Mouse (Mus musculus) T-helper 17 cell (primary cell): ENCODE data around the gene Glis1.

Experiments used
- in situ Hi-C, 2 experiments: fragments of 300-600 bp; cut with MboI, MseI; formaldehyde crosslinking; loops; 1 replicate in 1 of 2; 2 replicates in 1 of 2; pipeline ENCODE4 v1.15.1; 2025; ENCODE audit warnings: high pct_unique_total_duplicates in 2 of 2

Glis1 gene

DNA sequence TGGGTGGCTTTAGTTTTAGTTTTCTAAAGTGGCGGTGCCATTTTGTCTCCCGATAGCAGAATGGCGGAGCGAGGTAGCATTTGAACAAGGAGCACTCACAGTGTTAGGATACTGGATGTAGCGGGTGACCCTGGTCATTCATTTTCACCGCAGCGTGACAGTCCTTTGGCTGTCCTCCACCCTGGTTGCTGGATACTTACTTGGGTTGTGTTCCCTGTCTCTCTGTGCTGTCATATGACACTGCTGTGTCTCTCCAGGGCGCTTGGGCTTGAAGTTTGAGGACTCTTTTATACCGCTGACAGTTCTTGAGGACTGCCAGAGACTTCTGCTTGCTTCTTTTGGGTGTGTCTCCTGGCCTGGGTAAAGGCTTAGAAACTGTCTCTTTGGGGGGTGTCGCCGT is 80.6 kb downstream of the Glis1 start:
- in situ Hi-C loops: no loop called here

DNA sequence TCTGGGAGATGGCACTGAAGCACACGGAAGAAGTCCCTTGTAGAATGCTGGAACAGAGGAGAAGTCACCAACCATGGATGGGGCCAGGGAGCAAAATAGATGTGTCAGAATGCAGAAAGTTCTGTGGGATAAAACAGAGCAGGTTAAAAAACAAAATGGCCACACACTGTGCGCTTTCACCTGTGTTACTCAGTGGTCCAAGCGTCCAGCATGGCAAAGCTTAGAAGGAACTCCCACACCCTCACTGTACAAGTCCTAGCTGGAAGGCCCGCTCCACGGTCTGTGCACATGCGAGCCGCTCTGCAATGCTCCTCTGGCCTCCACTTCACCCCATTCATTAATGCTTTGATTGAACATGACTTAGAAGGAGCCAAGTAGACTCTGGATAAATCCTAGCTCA is 81.2 kb downstream of the Glis1 start:
- in situ Hi-C loops: no loop called here

DNA sequence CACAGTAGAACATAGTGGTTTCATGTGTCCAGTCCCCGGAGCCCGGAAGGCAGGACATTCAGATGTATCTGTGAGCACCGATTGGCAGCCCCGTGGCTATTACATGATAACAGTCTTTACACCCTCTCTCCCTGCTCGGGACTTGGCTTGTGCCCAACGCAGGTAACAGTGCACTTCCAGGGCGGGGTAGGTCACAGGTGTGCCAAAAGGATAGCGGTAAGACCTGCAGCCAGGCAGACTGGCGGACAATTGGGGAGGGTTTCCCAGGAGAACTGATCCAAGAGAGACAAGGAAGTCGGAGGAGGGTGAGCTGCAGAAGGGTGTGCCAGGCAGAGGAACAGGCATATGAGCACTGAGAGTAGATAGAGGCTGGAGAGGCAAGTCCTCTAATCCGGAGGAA is 84.4 kb downstream of the Glis1 start:
- in situ Hi-C loops: no loop called here

DNA sequence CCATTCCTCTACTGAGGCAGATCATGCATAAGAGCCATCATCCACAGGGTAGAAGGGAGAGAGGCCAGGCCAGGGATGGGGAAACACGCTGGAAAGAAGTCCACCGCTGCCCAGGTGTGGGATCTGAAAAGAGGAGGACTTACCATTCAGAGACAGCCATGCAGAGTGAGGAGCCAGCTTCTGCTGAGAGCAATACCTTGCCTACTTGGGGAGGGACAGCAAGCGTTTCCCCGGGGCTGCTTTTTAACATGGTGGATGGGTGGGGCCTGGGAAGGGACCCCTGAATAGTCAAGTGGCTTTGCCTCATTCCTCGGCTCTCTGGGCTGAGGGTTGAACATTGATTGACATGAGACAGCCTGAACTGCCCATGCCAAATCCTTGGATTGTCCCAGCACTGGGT is 85.7 kb downstream of the Glis1 start:
- in situ Hi-C loops: no loop called here

DNA sequence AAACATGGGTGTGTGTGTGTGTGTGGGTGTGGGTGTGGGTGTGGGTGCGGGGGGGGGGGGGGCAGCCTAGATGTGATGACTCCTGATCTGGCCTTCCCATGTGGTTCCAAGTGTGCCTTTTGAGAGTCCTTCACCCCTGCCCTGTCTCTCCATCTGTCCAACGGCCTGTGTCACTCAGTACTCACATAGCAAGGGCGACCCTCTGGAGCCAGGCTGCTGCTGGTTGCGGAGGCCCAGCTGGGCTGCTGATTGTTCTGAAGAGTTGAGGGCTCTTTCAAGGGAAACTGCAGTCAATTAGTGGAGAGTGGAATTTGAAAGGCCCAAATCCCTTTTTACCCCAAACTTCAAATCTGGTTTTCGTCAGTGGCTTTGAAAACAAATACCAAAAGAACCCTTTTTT is 86.4 kb downstream of the Glis1 start:
- in situ Hi-C loops: no loop called here

DNA sequence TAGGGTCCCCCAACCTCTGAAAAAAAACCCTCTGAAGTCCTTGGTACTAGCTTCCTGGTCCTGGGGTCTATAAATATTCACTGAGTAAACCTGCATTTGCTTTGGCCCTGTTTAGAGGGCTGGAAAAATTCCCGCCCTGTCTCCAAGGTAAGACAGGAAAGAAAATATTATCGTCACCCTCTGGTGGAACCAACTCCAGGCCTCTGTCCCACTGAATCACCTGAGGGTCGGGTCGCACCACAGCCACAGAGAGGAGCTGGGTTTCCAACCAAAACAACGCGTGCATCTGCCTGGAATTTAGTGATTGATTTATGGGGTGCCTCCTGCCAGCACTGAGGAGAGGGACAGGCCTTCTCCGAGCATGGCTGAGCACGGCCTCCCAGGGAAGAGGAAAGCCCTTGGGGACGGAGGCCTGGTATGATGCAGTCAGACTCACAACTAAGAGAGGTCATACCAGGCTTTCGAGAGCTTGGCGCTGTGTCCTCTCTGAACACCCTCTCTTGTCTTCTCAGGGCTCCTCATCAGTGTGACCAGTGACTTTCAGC is 89.3 kb downstream of the Glis1 start:
- in situ Hi-C loops: no loop called here

DNA sequence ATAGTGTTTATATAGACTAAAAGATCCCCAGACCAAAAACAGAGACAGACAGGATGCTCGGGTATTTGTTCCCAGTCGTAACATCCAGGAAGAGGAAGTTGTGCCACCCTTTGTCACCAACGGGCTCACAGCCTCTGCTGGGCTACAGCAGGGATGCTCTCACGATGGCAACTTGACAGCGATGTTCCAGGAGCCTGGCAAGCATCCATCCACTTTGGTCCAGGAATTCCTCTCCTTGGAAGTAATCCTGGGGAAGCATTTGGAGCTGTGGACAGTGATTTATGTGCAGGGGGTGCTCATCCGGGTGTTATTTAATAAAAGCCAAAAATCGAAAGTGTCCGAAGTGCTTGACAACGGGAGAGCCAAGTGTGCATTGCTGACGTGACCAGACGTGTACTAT is 100.7 kb downstream of the Glis1 start:
- in situ Hi-C loops: loop anchor here in 1 of 2 experiments (5.0 kb wide), 1 partner anchor 33 kb away; no protein-coding TSS in a partner anchor

DNA sequence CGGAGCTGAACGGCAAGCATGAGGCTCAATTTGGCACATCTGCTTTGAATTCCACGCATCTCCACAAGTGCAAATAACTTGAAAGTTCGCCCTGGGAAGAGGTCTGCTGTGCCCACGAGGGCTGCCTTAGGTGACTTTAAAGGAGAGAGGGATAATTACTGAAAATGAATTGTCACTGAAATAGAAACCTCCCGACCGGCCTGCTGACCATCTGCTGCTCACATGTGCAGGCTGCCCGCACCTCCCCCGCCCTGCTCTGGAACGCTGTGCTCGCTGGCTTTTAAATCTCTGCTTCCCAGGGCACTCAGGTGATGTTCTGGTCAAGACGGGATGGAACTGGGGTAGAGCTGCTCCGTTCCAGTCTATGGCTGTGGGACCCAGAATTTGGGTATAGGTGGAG is 103.7 kb downstream of the Glis1 start:
- in situ Hi-C loops: loop anchor here in 1 of 2 experiments (5.0 kb wide), 1 partner anchor 36 kb away; no protein-coding TSS in a partner anchor

DNA sequence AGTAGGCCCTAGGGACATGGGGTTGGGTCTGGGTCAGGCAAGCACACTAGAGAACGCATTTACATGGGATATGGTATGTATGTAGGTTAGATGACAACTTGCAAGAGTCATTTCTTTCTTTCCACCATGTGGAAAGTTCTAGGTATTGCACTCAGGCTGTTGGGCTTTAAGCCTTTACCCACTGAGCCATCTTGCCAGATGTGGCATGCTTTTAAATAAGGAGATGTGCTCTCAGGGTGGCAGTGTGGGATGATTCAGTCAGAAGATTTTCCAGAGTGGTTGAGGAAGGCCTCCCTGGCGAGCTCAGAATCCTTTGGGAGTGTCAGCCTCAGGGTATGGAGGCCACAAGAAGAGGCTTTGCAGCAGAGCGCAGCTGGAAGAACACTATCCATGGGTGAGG is 104.2 kb downstream of the Glis1 start:
- in situ Hi-C loops: loop anchor here in 1 of 2 experiments (5.0 kb wide), 1 partner anchor 36 kb away; no protein-coding TSS in a partner anchor

DNA sequence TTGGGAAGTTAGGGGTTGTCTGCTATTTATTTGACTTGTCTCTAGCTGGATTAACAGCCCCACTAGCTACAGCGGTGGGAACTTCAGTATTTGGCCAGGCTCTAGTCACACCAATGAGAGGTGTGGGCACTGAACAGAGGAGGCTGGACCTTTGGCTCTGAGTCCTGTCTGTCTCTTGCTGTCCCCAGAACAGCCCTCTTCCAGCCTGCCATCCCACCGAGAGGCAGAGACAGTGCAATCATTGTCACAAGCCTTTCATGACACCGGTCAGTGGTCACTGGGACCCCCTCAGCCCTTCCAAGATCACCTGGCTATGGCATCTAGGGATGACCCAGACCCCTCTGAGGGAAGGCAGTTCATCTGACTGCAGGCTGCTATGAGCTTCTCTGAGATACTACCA is 104.6 kb downstream of the Glis1 start:
- in situ Hi-C loops: loop anchor here in 1 of 2 experiments (5.0 kb wide), 1 partner anchor 37 kb away; no protein-coding TSS in a partner anchor

DNA sequence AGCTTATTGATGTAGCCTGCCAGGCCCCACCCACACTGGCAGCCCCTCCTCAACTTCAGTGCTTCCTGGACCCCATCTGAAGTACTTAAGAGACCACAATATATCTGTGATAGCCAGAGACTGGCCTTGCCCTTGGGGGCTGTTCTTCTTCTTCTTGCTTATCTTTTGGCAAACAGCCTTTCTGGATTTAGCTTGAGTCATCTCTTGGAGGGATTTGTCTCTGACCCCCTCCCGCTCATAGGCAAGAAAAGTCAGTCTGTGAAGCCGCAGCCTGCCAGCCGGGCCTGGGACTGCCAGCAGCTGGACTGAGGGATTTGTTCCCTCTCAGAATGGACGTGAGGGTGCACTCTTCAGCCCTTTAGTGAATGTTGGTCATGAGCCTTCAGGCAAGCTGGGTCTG is 107.4 kb downstream of the Glis1 start:
- in situ Hi-C loops: no loop called here

DNA sequence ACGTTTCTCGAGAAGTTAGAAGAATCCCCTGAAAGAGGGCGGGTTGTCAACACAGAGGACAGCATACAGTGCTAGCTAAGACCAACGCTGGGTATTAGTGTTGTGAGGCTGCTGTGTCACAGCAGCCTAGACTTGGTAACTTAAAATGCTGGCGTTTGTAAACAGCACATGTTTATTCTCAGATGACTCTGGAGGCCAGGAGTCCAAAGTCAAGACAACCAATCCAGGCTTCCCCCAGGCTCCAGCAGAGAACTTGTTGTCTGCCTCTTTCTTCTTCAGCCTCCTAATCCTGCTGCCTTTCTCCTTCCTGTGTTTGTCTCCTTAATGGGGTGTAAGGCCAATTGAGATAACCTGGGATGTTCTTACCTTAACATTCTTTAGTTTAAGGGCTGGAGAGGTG is 110.5 kb downstream of the Glis1 start:
- in situ Hi-C loops: no loop called here

DNA sequence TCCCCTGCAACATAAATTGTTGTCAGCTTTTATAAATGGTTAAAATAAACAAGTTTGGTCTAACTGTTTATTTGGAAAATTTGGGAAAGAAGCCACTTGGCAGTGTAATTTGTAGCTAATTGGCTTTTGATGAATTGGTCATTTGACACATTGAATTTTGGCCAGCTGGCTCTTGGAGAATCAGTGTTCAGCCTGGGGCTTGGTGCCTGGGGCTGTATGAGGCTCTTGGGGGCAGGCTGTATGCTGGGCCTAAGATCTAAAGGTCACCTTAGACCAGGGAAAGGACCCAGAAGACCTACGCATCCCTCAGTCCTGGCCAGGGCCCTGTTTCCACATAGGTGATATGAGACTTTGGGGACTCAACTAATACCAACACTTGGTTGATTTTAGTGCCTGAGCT is 111.3 kb downstream of the Glis1 start:
- in situ Hi-C loops: no loop called here

DNA sequence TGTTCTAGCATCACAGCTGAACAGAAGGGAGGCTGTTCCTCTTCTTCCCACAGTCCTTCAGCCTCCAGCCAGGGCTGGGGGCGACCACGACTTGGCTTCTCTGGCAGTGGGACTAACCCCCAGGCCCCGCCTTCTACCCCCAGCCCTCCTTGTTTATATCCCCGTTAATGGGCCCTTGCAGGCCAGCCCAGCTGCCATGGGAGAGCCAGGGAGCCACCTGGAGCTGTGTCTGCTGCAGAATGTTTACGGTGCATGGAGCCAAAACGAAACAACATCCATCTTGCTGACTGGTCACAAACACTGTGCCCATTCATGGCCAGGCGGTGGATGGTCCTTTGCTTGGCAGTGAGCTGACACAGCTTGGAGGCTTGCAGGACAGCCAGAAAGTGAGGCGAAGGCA is 112.1 kb downstream of the Glis1 start:
- in situ Hi-C loops: no loop called here

DNA sequence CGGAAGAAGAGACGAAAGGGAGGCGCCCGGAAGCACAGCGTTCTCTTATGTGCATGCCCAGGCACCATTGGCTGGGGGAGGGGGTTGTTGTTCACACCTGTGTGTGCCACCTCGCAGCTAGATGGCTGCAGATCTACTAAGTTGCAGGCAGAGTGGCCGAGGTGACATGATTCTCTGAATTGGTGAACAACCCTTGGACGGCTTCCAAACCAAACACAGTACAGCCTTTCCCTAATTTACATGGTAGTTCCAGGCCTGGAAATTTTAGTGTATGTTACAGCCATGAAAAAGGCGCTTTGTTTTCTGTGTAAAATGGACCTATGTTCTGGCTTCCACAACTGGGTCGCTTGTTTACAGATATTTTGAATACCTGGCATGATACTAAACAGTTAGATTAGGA is 115.7 kb downstream of the Glis1 start:
- in situ Hi-C loops: no loop called here

DNA sequence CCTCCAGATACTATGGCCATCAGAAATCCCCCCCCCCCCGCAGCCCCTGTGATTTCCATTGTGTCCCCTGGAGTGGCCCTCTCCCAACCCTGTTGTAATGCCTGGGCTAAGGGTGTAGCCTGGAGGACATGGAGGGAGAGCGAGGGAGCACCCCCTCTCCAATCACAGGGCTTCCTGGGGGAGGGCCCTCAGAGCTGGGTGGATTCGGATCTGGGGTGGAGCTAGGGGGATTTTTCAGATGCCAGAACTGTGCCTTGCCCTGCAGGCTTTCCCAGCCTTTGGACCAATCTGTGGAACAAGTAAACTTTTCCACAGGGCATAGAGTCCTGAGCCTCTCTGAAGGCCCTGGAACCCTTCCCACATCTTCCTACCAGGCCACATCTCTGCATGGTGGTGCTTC is 116.2 kb downstream of the Glis1 start:
- in situ Hi-C loops: no loop called here

DNA sequence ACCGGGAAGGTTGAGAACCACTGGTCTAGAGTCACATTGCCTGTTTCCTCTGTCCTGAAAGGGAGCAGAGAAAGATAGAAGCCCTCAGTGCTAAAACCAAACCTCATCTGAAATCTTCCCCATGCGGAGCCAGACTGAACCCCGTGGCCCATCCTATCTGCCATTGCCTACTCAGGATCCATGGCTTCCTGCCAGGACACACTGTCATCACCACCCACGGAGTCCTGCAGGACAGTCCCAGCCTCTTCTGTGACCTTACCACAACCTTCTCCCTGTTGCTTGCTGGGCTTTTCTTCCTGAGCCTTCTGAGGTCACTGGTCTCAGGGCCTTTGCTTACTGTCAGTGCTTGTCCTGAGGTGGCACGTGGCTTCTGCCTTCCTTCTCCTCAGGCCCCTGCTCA is 118.3 kb downstream of the Glis1 start:
- in situ Hi-C loops: no loop called here

DNA sequence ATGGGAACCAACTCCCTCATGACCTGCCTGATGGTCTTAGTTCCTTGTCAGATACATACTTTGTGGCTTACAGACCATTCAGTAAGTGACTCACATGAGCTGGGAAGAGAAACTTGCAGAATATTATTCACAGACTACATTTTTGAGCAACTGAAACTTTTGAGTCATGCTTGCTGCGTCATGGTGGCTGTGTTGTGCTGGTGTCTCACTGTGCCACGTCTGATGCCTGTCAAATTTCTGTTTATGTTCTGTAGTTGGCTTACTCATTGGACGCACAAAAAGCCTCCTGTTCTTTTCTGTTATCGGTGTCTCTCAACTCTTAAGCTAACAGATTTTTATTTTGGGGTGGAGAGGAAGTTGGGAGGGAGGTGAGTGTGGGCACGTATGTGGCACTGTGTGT is 119.4 kb downstream of the Glis1 start:
- in situ Hi-C loops: no loop called here

DNA sequence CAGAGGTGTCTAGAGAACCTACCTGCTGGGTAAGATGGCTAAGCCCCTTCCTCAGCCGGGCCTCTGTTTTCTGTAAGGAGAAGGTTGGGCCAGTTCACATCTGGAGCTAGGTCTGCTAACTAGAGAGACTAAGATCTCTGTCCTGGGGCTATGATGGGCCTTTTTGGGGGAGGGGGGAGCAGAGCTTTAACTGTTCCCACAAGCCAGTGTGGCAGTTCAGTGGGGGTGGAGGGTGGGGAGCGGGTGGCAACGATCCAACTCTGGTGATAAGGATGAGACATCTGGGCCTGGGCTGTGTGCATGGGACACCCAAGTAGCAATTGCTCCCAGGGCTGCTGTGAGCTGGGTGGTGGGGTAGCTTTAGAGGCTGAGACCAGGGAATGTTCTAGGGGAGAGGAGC is 124.4 kb downstream of the Glis1 start:
- in situ Hi-C loops: no loop called here

DNA sequence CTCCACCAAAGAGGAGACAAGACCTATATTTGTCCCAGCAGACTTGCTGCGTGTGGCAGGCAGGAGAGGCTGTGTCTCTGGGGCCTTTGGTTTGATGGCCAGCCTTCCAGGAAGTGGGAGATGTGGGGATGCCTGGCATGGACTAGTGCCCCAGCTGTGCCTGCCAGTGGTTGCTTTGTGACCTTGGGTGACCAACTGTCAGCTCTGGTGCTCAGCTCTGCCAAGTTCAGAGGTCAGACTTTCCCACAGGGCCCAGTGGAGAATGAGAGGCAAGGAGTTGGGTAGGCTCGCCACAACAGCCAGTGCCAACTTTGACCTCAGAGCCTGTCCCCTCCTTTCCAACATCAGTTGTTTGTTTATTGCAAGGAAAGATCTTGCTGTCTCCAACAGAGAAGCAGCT is 126.7 kb downstream of the Glis1 start:
- in situ Hi-C loops: no loop called here

DNA sequence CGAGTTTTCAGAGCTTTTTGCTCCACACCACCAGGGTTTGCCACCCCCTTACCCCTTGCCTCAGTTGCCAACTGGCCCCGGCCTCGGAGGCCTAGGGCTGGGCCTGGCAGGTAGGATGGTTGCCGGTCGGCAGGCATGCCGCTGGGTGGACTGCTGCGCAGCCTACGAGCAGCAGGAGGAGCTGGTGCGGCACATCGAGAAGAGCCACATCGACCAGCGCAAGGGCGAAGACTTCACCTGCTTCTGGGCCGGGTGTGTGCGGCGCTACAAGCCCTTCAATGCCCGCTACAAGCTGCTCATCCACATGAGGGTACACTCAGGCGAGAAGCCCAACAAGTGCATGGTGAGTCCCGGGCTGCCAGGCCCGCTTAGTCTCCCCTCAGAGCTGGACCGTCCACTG is 133.8 kb downstream of the Glis1 start:
- in situ Hi-C loops: no loop called here

DNA sequence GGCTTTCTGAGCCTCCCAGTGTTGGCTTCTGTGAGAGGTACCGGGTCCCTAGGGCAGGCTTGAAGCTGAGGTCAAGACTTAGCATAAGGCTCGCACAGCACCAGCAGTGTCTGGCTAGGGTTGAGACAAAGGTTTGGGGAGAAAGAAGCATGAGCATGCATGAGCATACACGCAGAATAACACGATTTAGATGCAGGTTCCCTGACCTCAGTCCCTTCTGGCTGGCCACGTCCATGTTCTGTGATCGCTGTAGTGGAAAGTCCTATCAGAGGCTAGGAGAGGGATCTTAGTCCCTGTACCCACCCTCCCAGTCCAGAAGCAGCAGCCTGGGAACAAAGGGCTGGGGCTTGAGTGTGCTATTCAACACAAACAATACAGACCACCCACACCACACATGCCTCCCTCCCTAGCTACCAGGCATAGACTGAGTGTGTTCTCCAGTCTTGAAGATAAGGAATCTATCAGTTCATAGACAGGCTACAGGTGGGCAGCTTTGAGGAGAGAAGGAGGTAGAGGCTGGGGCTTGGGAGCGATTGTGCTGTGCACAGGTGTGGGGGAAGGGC is 134.6 kb downstream of the Glis1 start:
- in situ Hi-C loops: no loop called here

DNA sequence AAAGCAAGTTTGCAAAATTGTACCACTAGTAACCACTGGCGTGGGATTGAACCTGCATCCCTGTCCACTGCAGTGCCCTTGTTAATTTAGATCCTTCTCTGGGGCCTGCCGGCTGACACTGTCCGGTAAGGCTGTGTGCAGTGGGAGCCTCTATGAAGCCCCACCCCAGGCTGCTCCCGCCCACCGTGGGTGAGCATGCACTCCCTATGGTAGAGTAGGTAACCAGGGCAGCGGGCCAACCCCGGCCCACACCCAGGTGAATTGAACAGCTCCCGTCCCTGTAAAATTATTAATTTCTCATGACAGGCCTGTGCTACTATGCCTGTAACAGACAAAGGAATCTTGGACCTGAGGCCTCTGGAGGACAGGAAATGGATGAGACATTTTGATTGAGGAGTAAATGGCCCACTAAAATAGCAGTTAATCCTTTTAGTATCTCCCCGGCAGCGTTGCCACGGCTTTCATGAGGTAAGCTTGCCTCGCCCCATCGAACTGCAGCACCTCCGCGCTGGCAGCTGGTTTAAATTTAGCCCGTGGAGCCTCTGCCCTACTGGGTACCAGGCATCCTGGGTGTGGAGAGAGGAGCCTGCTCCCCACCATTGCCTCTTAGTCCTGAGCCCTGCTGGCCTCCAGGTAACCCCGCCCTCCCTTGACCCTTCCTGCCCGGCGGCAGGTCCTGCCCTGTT is 136.1 kb downstream of the Glis1 start:
- in situ Hi-C loops: no loop called here
